Mouse (Mus musculus) lung, postnatal 0 days (tissue): Measurements from ENCODE around the gene Actn4. TPM values are rescaled to one million over a fixed set of nuclear protein-coding genes. Genes with fewer than 3 reads are reported as not detected.
A peak's percentile ranks its signal among the peaks of the same experiment; 100 is the strongest.

ENCODE experiments used
- ATAC-seq: fragments of 200-750 bp; cut with Nextera tagmentation; 2 replicates; pipeline ENCODE4 v1.8.0; 2017; ENCODE audit warnings: moderate library complexity
- DNase-seq: peaks from one replicate; pipeline ENCODE4 v3.0.0-alpha.2; 2016; ENCODE audit warnings: low spot score
- H3K27ac ChIP-seq: fragments of 300-500 bp; sonication (generic); 2 replicates; pipeline ENCODE4 v1.5.1; 2014; ENCODE audit warnings: antibody characterized with exemption, mild to moderate bottlenecking, low read length, mixed read lengths
- H3K27me3 ChIP-seq: fragments of 300-500 bp; sonication (generic); replicated peaks from 2 replicates; pipeline ENCODE4 v1.6.1; 2014; ENCODE audit warnings: low read length, mixed read lengths; ENCODE audit not compliant: insufficient read depth
- H3K36me3 ChIP-seq: fragments of 300-500 bp; sonication (generic); 2 replicates; pipeline ENCODE4 v1.6.1; 2014; ENCODE audit warnings: low read length, mixed read lengths; ENCODE audit not compliant: insufficient read depth
- H3K4me1 ChIP-seq: fragments of 300-500 bp; sonication (generic); 2 replicates; pipeline ENCODE4 v1.6.1; 2014; ENCODE audit warnings: antibody characterized with exemption, low read depth, low read length, mixed read lengths; ENCODE audit not compliant: insufficient read depth
- H3K4me2 ChIP-seq: fragments of 300-500 bp; sonication (generic); replicated peaks from 2 replicates; pipeline ENCODE4 v1.6.1; 2014; ENCODE audit warnings: low read depth, mild to moderate bottlenecking, low read length, moderate library complexity, mixed read lengths
- H3K4me3 ChIP-seq: fragments of 300-500 bp; sonication (generic); 2 replicates; pipeline ENCODE4 v1.5.1; 2014; ENCODE audit warnings: low read depth, low read length
- H3K9ac ChIP-seq: fragments of 300-500 bp; sonication (generic); replicated peaks from 2 replicates; pipeline ENCODE4 v1.6.1; 2014; ENCODE audit warnings: low read depth, mild to moderate bottlenecking
- H3K9me3 ChIP-seq: fragments of 300-500 bp; sonication (generic); 2 replicates; pipeline ENCODE4 v1.6.1; 2016; ENCODE audit warnings: low read length, mixed read lengths
- CTCF ChIP-seq: IDR thresholded peaks from 2 replicates; pipeline ENCODE4 v1.5.1; 2016; ENCODE audit warnings: antibody characterized with exemption, mild to moderate bottlenecking
- EP300 ChIP-seq: IDR thresholded peaks from 2 replicates; pipeline ENCODE4 v1.6.1; 2016; ENCODE audit warnings: antibody characterized with exemption, mild to moderate bottlenecking, control low read depth
- WGBS: fragments of 180-500 bp; shearing (Covaris S2); extraction: QIAGEN DNeasy Blood & Tissue Kit; methylation state at CpG from one replicate; pipeline ENCODE4 v1.1.7; 2014; 5-methylcytosine and 5-hydroxymethylcytosine counted together
- polyA plus RNA-seq: library from polyadenylated mRNA; unstranded; fragments of >200 nt; fragmentation: Nextera tagmentation; extraction: Ambion mirVana; gene quantifications from 2 replicates; pipeline ENCODE4 v1.2.1, GENCODE M21; 2015

Gene Actn4
- polyA plus RNA-seq, 1 experiment from 2014 or later: 202 TPM

GRCm38 (mm10) chr7:28953476-28954376, 8.4 kb downstream of the Actn4 start:
- 48% methylated on average over 2 of the region's 2 CpGs for WGBS
- no peak overlapping the region for H3K4me3 ChIP-seq
- DNase-seq (no peak), ATAC-seq (no peak)
- H3K27ac ChIP-seq: peak overlapping the region; percentile 59
- H3K27me3 ChIP-seq: no peaks in the 10 kb centered on the region
- H3K36me3 ChIP-seq: no peaks in the 10 kb centered on the region
- H3K9ac ChIP-seq: no peak overlapping the region
- TF ChIP-seq CTCF: no peak
- peaks cover 63% of the 10 kb centered on the region; the same call in 1 of the 2 replicates for H3K4me1 ChIP-seq
- H3K9me3 ChIP-seq: no peaks in the 10 kb centered on the region
- no peak overlapping the region for H3K4me2 ChIP-seq

- Histone ChIP-seq H3K36me3 (no peaks in the 10 kb centered on the region), H3K9ac (no peak overlapping the region), H3K4me2 (no peak overlapping the region), H3K9me3 (no peaks in the 10 kb centered on the region), H3K27me3 (no peaks in the 10 kb centered on the region), H3K4me1 (peaks cover 61% of the 10 kb centered on the region; the same call in 1 of the 2 replicates), H3K27ac (peak overlapping the region; percentile 66), H3K4me3 (no peak overlapping the region)
- no peak for TF ChIP-seq CTCF
- TF ChIP-seq EP300: peak; percentile 85
- 4% methylated on average over 3 of the region's 3 CpGs for WGBS
- DNase-seq: peak; percentile 92
- ATAC-seq: peak; percentile 64
These were observed 9.4 kb downstream of the Actn4 start for GRCm38 (mm10) chr7:28952786-28953185.

GRCm38 (mm10) chr7:28951764-28952163, 10.4 kb downstream of the Actn4 start:
- peaks cover 63% of the 10 kb centered on the region; the same call in 1 of the 2 replicates for H3K4me1 ChIP-seq
- H3K9me3 ChIP-seq: no peaks in the 10 kb centered on the region
- H3K27me3 ChIP-seq: no peaks in the 10 kb centered on the region
- no peak overlapping the region for H3K9ac ChIP-seq
- peak overlapping the region; percentile 66 for H3K27ac ChIP-seq
- no peak overlapping the region for H3K4me2 ChIP-seq
- no peak for ATAC-seq
- no peaks in the 10 kb centered on the region for H3K36me3 ChIP-seq
- TF ChIP-seq CTCF (no peak), EP300 (no peak)
- DNase-seq: no peak
- no peak overlapping the region for H3K4me3 ChIP-seq
- WGBS: 45% methylated on average over 2 of the region's 2 CpGs

GRCm38 (mm10) chr7:28950346-28951037, 11.6 kb downstream of the Actn4 start:
- H3K27me3 ChIP-seq: no peaks in the 10 kb centered on the region
- ATAC-seq (no peak), DNase-seq (no peak)
- H3K4me3 ChIP-seq: no peak overlapping the region
- TF ChIP-seq EP300 (no peak), CTCF (no peak)
- H3K36me3 ChIP-seq: no peaks in the 10 kb centered on the region
- no peak overlapping the region for H3K9ac ChIP-seq
- H3K27ac ChIP-seq: no peak overlapping the region
- no peaks in the 10 kb centered on the region for H3K9me3 ChIP-seq
- 72% methylated on average over 10 of the region's 10 CpGs for WGBS
- no peak overlapping the region for H3K4me2 ChIP-seq
- H3K4me1 ChIP-seq: peaks cover 63% of the 10 kb centered on the region; the same call in 1 of the 2 replicates

- H3K4me3 ChIP-seq: no peak overlapping the region
- 49% methylated on average over 2 of the region's 2 CpGs for WGBS
- H3K4me1 ChIP-seq: peaks cover 62% of the 10 kb centered on the region; the same call in 1 of the 2 replicates
- H3K27me3 ChIP-seq: no peaks in the 10 kb centered on the region
- DNase-seq (no peak), ATAC-seq (no peak)
- H3K9ac ChIP-seq: no peak overlapping the region
- H3K9me3 ChIP-seq: no peaks in the 10 kb centered on the region
- H3K36me3 ChIP-seq: no peaks in the 10 kb centered on the region
- H3K4me2 ChIP-seq: no peak overlapping the region
- peak overlapping the region; percentile 15; the same call in 1 of the 2 replicates for H3K27ac ChIP-seq
- TF ChIP-seq CTCF (no peak), EP300 (no peak)
These were observed 12.8 kb downstream of the Actn4 start for GRCm38 (mm10) chr7:28949298-28949697.

- ATAC-seq (no peak), DNase-seq (no peak)
- peaks cover 60% of the 10 kb centered on the region; the same call in 1 of the 2 replicates for H3K4me1 ChIP-seq
- H3K9ac ChIP-seq: no peak overlapping the region
- H3K9me3 ChIP-seq: no peaks in the 10 kb centered on the region
- peak overlapping the region; percentile 15; the same call in 1 of the 2 replicates for H3K27ac ChIP-seq
- H3K27me3 ChIP-seq: no peaks in the 10 kb centered on the region
- 66% methylated on average over 7 of the region's 7 CpGs for WGBS
- TF ChIP-seq CTCF (no peak), EP300 (no peak)
- H3K36me3 ChIP-seq: no peaks in the 10 kb centered on the region
- H3K4me3 ChIP-seq: no peak overlapping the region
- no peak overlapping the region for H3K4me2 ChIP-seq
These were observed 13.4 kb downstream of the Actn4 start for GRCm38 (mm10) chr7:28948746-28949145.
